Mouse (Mus musculus) MEL (cell line): ENCODE measurements at regions not wholly inside any gene's neighbourhood (a gene's known extent, or its start where the extent isn't known, plus 50 kb on each side); places are given as distances from the start of the nearest gene placed in this dataset.

Experiments used
- DNase-seq: peaks from one replicate; pipeline ENCODE4 v3.0.0; 2011; ENCODE audit warnings: low read depth, low spot score
- H3K27ac ChIP-seq: 2 replicates; pipeline ENCODE4 v1.5.1; 2012; ENCODE audit warnings: low read depth, mild to moderate bottlenecking, control low read depth, low read length, moderate library complexity; ENCODE audit not compliant: control insufficient read depth
- H3K27me3 ChIP-seq, 2 experiments: fragments of 150-350 bp in 1 of 2; sonication (generic) in 1 of 2; 2 replicates each; pipeline ENCODE4 v1.6.1; 2012; ENCODE audit warnings: low read length in 2 of 2, mild to moderate bottlenecking in 2 of 2, improper control_type of control experiment in 1 of 2, moderate library complexity in 1 of 2; ENCODE audit not compliant: insufficient read depth in 2 of 2, control insufficient read depth in 1 of 2
- H3K36me3 ChIP-seq, 2 experiments: 2 replicates each; pipeline ENCODE4 v1.6.1; 2012 to 2014; ENCODE audit warnings: low read length in 2 of 2, improper control_type of control experiment in 1 of 2, inconsistent platforms in 1 of 2, mild to moderate bottlenecking in 1 of 2; ENCODE audit not compliant: insufficient read depth in 2 of 2, control insufficient read depth in 1 of 2
- H3K4me1 ChIP-seq, 2 experiments: fragments of 150-350 bp in 1 of 2; sonication (generic) in 1 of 2; 2 replicates each; pipeline ENCODE4 v1.6.1; 2012; ENCODE audit warnings: low read length in 2 of 2, improper control_type of control experiment in 1 of 2, mild to moderate bottlenecking in 1 of 2; ENCODE audit not compliant: insufficient read depth in 2 of 2, control insufficient read depth in 1 of 2
- H3K4me3 ChIP-seq, 2 experiments: fragments of 150-350 bp in 1 of 2; sonication (generic) in 1 of 2; 2 replicates each; pipeline ENCODE4 v1.5.1; 2012; ENCODE audit warnings: low read depth in 2 of 2, low read length in 2 of 2, mild to moderate bottlenecking in 2 of 2, moderate library complexity in 2 of 2, control low read depth in 1 of 2, improper control_type of control experiment in 1 of 2; ENCODE audit not compliant: control insufficient read depth in 1 of 2, insufficient read depth in 1 of 2
- H3K79me2 ChIP-seq: 2 replicates; pipeline ENCODE4 v1.6.1; 2012; ENCODE audit warnings: mild to moderate bottlenecking, low read length, moderate library complexity; ENCODE audit not compliant: control insufficient read depth, poor library complexity, insufficient read depth
- H3K9ac ChIP-seq: 2 replicates; pipeline ENCODE4 v1.6.1; 2012; ENCODE audit warnings: low read depth, mild to moderate bottlenecking, control low read depth, low read length, moderate library complexity; ENCODE audit not compliant: control insufficient read depth, poor library complexity, severe bottlenecking
- H3K9me3 ChIP-seq: fragments of 150-350 bp; sonication (generic); replicated peaks from 2 replicates; pipeline ENCODE4 v1.6.1; 2012; ENCODE audit warnings: mild to moderate bottlenecking, low read length, improper control_type of control experiment, moderate library complexity; ENCODE audit not compliant: insufficient read depth
- CHD1 ChIP-seq: IDR thresholded peaks from 2 replicates; pipeline ENCODE4 v1.6.1; 2012; ENCODE audit warnings: low read depth, mild to moderate bottlenecking, inconsistent platforms, low read length, improper control_type of control experiment
- CHD2 ChIP-seq: IDR thresholded peaks from 2 replicates; pipeline ENCODE4 v1.6.1; 2011; ENCODE audit warnings: low read length, improper control_type of control experiment
- CTCF ChIP-seq, 3 experiments: IDR thresholded peaks in 2 of 3; conservative IDR thresholded peaks in 1 of 3; 2 replicates each; pipeline ENCODE4 v1.5.1; 2011 to 2012; ENCODE audit warnings: low read length in 3 of 3, low read depth in 2 of 3, mild to moderate bottlenecking in 2 of 3, improper control_type of control experiment in 1 of 3, inconsistent platforms in 1 of 3, mixed read lengths in 1 of 3, moderate library complexity in 1 of 3; ENCODE audit not compliant: control insufficient read depth in 1 of 3, insufficient read depth in 1 of 3, poor library complexity in 1 of 3, severe bottlenecking in 1 of 3
- E2F4 ChIP-seq: IDR thresholded peaks from 2 replicates; pipeline ENCODE4 v1.6.1; 2011; ENCODE audit warnings: low read depth, low read length, improper control_type of control experiment, borderline replicate concordance
- ELF1 ChIP-seq: IDR thresholded peaks from 2 replicates; pipeline ENCODE4 v1.6.1; 2014; ENCODE audit warnings: low read depth, mild to moderate bottlenecking, inconsistent platforms, low read length, improper control_type of control experiment, moderate library complexity
- EP300 ChIP-seq, 2 experiments: IDR thresholded peaks; 2 replicates each; pipeline ENCODE4 v1.6.1; 2011; ENCODE audit warnings: improper control_type of control experiment in 2 of 2, low read length in 2 of 2, low read depth in 1 of 2, mild to moderate bottlenecking in 1 of 2
- GABPA ChIP-seq: IDR thresholded peaks from 2 replicates; pipeline ENCODE4 v1.6.1; 2012; ENCODE audit warnings: low read depth, mild to moderate bottlenecking, inconsistent platforms, low read length, improper control_type of control experiment, moderate library complexity
- JUND ChIP-seq: IDR thresholded peaks from 2 replicates; pipeline ENCODE4 v1.6.1; 2011; ENCODE audit warnings: low read depth, mild to moderate bottlenecking, improper control_type of control experiment, low read length
- KAT2A ChIP-seq: conservative IDR thresholded peaks from 2 replicates; pipeline ENCODE4 v1.6.1; 2012; ENCODE audit warnings: low read depth, low read length, improper control_type of control experiment, inconsistent platforms
- MAFK ChIP-seq: IDR thresholded peaks from 2 replicates; pipeline ENCODE4 v1.6.1; 2011; ENCODE audit warnings: low read depth, mild to moderate bottlenecking, low read length, improper control_type of control experiment, borderline replicate concordance
- MEF2A ChIP-seq: IDR thresholded peaks from 2 replicates; pipeline ENCODE4 v1.6.1; 2014; ENCODE audit warnings: low read depth, mild to moderate bottlenecking, inconsistent platforms, low read length, improper control_type of control experiment; ENCODE audit not compliant: poor library complexity, insufficient replicate concordance, severe bottlenecking; ENCODE audit errors: extremely low read depth
- MXI1 ChIP-seq: IDR thresholded peaks from 2 replicates; pipeline ENCODE4 v1.6.1; 2011; ENCODE audit warnings: mild to moderate bottlenecking, low read depth, low read length, improper control_type of control experiment
- MYC ChIP-seq: IDR thresholded peaks from 2 replicates; pipeline ENCODE4 v1.6.1; 2011; ENCODE audit warnings: low read depth, mild to moderate bottlenecking, low read length, improper control_type of control experiment, moderate library complexity
- POLR2AphosphoS2 ChIP-seq: IDR thresholded peaks from 2 replicates; pipeline ENCODE4 v1.6.1; 2011; ENCODE audit warnings: low read length, improper control_type of control experiment
- RCOR1 ChIP-seq: IDR thresholded peaks from 2 replicates; pipeline ENCODE4 v1.6.1; 2012; ENCODE audit warnings: low read depth, mild to moderate bottlenecking, inconsistent platforms, low read length, improper control_type of control experiment
- SIN3A ChIP-seq: IDR thresholded peaks from 2 replicates; pipeline ENCODE4 v1.6.1; 2012; ENCODE audit warnings: low read length, improper control_type of control experiment, inconsistent platforms
- TBP ChIP-seq: IDR thresholded peaks from 2 replicates; pipeline ENCODE4 v1.8.0; 2011; ENCODE audit warnings: low read depth, low read length, improper control_type of control experiment
- UBTF ChIP-seq: IDR thresholded peaks from 2 replicates; pipeline ENCODE4 v1.6.1; 2012; ENCODE audit warnings: low read depth, mild to moderate bottlenecking, inconsistent platforms, low read length, improper control_type of control experiment, moderate library complexity, borderline replicate concordance; ENCODE audit not compliant: insufficient read depth
- USF1 ChIP-seq: IDR thresholded peaks from 2 replicates; pipeline ENCODE4 v1.6.1; 2014; ENCODE audit warnings: low read depth, mild to moderate bottlenecking, inconsistent platforms, low read length, improper control_type of control experiment, moderate library complexity
- ZC3H11A ChIP-seq: IDR thresholded peaks from 2 replicates; pipeline ENCODE4 v1.6.1; 2012; ENCODE audit warnings: low read depth, mild to moderate bottlenecking, inconsistent platforms, low read length, improper control_type of control experiment
- ZKSCAN1 ChIP-seq: IDR thresholded peaks from 2 replicates; pipeline ENCODE4 v1.6.1; 2012; ENCODE audit warnings: low read depth, mild to moderate bottlenecking, inconsistent platforms, low read length, improper control_type of control experiment, moderate library complexity

DNA sequence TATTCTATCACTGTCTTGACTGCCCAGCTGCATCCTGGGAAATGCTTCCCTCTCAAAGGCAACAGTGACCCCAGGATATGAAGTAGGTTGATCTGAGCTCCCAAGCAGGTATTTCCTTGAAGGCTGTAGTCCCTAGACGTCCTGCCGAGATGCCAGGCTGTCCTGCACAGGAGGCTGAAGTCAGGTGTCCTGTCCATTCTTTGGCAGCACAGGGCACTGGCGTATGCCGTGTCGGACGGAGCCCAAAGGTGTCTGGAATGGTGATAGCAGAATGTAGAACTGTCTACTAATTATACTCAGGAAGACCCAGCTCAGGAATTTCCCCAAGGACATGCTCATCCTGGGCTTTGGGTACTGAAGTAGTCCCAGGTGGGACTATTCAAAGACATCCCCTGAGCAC, 297.3 kb downstream of the Slc4a3 start:
- Histone ChIP-seq H3K9ac (no peak overlapping the region), H3K4me3 (no peak overlapping the region), H3K36me3 (no peaks in the 10 kb centered on the region), H3K9me3 (no peaks in the 10 kb centered on the region), H3K79me2 (no peaks in the 10 kb centered on the region), H3K4me1 (no peaks in the 10 kb centered on the region), H3K27ac (no peak overlapping the region), H3K27me3 (no peaks in the 10 kb centered on the region)
- TF ChIP-seq KAT2A (no peak), E2F4 (no peak), ZC3H11A (no peak), CTCF (IDR thresholded peaks at IDR 0.05 in 2 of 3, conservative IDR thresholded peaks at IDR 0.05 in 1 of 3; ENCODE audit: control insufficient read depth in 1 of 3, insufficient read depth in 1 of 3, low read depth in 2 of 3, low read length in 3 of 3, poor library complexity in 1 of 3, severe bottlenecking in 1 of 3) (no peak), MAFK (no peak), ELF1 (no peak), POLR2AphosphoS2 (no peak), ZKSCAN1 (no peak), MYC (no peak), TBP (no peak), MEF2A (no peak), MXI1 (no peak), CHD2 (no peak), USF1 (no peak), SIN3A (no peak), EP300 (IDR thresholded peaks at IDR 0.05; ENCODE audit: low read depth in 1 of 2, low read length in 2 of 2) (no peak)
- DNase-seq = no peak

DNA sequence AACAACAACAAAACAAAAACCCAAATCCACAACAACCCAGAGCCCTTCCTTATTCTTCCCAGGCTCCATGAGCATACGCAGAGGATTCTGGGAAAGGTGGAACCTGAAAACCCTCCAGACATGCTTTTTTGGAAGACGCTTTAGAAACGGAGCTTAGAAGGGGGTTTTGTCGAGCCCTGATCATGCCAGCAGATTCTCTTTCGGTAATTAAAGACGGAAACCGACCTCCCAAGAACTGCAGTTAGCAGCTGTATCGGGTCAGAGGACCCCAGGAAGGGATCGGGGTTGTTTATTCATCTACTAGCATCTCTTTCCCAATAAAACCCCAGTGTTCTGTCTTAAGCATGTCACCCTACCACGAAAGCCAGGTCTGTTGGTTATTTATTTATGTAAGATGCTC, 298.1 kb downstream of the Slc4a3 start:
- no peak overlapping the region for H3K9ac ChIP-seq
- H3K4me3 ChIP-seq = no peak overlapping the region
- no peak overlapping the region for H3K27ac ChIP-seq
- no peaks in the 10 kb centered on the region for H3K27me3 ChIP-seq
- no peaks in the 10 kb centered on the region for H3K9me3 ChIP-seq
- DNase-seq = no peak
- TF ChIP-seq JUND = no peak
- no peak for TF ChIP-seq UBTF
- no peak for TF ChIP-seq CHD1
- no peak for TF ChIP-seq MXI1
- no peak for TF ChIP-seq ELF1
- TF ChIP-seq GABPA = no peak
- TF ChIP-seq TBP = no peak
- no peak for TF ChIP-seq RCOR1
- TF ChIP-seq POLR2AphosphoS2 = no peak
- TF ChIP-seq MEF2A = no peak
- TF ChIP-seq USF1 = no peak
- no peaks in the 10 kb centered on the region for H3K36me3 ChIP-seq
- H3K79me2 ChIP-seq = no peaks in the 10 kb centered on the region
- H3K4me1 ChIP-seq = no peaks in the 10 kb centered on the region
